ENCODE assay signal across 9 mouse cellular contexts in the genomic region with DNA sequence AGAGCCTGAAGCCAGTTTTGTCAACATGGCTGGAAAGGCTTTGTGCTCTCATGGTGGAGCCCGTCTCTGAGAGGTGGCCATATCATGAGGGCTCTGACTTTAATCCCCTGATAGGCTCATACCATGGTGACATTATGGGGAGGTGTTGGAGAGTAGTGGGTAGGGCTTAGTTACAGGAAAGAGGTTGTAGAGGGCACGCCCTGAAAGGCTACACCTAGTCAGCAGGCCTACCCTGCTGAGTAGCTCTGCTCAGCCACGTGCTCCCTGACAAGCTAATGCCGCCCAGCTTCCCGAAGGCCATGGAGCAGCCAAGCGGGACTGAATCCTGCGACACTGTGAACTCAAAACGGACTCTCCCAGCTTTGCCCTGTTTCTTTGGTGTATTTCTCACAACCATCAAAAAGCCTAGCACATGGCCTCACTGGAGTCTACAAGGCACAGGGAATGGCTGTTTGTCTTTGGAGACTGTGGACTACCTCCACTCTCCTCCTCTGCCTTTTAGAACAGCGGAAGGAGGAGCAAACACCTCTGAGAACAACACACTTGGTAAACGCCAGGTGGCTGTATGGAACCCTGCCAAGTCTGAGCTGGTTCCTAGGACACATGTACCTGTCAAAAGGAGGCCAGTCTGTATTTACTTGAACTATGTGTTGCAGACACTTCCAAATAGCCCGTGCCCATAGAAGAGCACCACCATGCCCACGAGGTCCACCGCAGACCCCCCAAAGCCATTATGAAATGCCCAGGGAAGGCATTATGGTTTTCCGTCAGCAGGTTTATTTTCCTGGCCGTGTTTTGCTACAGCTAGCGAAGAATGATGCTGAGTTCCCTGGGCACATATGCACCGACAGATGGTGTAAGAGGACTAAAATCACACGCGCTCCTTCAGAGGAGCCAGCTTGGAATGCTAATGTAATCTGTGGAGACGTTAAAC.
DNase-seq lines count a peak whose midpoint lies in the region; ATAC-seq and TF ChIP-seq lines count a peak whose summit lies in the region.
"Had no signal": no experiment of that assay in that cellular context is flagged by ENCODE, and none has a peak within 500 bp of the region (broad histone marks: within the 10 kb centered on the region; RNA-seq: fewer than 3 reads in every experiment).

No protein-coding gene starts in this region.

- H3K4me2 ChIP-seq in forebrain, embryonic 12.5 days = no peak overlapping the region

- TF ChIP-seq POLR2A in kidney, adult 2 months (IDR thresholded peaks at IDR 0.05; ENCODE audit: low read depth, low read length) = no peak

- ATAC-seq in forebrain, embryonic 12.5 days (ENCODE audit: low FRiP score) = 0 out of 2 replicates have a peak, but pooled peaks have one; percentile 20

- H3K27ac ChIP-seq in forebrain, embryonic 12.5 days = peak overlapping the region; percentile 60; the same call in 1 of the 2 replicates
- peak overlapping the region; percentile 63 for H3K27ac ChIP-seq in kidney, adult 2 months (ENCODE audit: insufficient read depth, low read depth, low read length)

- DNase-seq in heart, adult 11 months = peak; percentile 83
- no peak for DNase-seq in heart, postnatal 4 days
- DNase-seq in kidney, adult 2 months = peak; percentile 89
- peak; percentile 52 to 89 for DNase-seq in left cerebral cortex, adult 9 months (ENCODE audit: low spot score in 2 of 2)
- peak; percentile 87 for DNase-seq in right cerebral cortex, adult 18-20 months
- DNase-seq in thymus, postnatal 25 days = no peak
- no peak for DNase-seq in Muller cell, postnatal 12 days (ENCODE audit: inconsistent ontology term)

- no peak; the same call in 1 of the 2 replicates for TF ChIP-seq CTCF in kidney, adult 2 months (conservative IDR thresholded peaks at IDR 0.05; ENCODE audit: insufficient read depth, insufficient read length, low read depth, low read length)

- H3K4me3 ChIP-seq in forebrain, embryonic 12.5 days (replicated peaks) = no peak overlapping the region
- H3K4me3 ChIP-seq in kidney, adult 2 months (ENCODE audit: insufficient read depth, low read depth, low read length) = no peak overlapping the region
- H3K4me3 ChIP-seq: megakaryocyte, embryonic 14.5 days had no signal

- H3K9me3 ChIP-seq in forebrain, embryonic 12.5 days = peaks cover 4% of the 10 kb centered on the region; the same call in 1 of the 2 replicates

- H3K36me3 ChIP-seq in forebrain, embryonic 12.5 days (replicated peaks) = no peaks in the 10 kb centered on the region
- H3K36me3 ChIP-seq in kidney, adult 2 months (ENCODE audit: control insufficient read depth, insufficient read depth, low read length) = no peaks in the 10 kb centered on the region

- H3K9ac ChIP-seq in forebrain, embryonic 12.5 days = no peak overlapping the region

- WGBS in forebrain, embryonic 12.5 days = 66% methylated on average over 20 of the region's 20 CpGs
- 41% methylated on average over 20 of the region's 20 CpGs for WGBS in kidney, adult 2 months

- H3K4me1 ChIP-seq in forebrain, embryonic 12.5 days = peaks cover 23% of the 10 kb centered on the region
- H3K4me1 ChIP-seq in kidney, adult 2 months (ENCODE audit: control insufficient read depth, insufficient read depth, low read length) = peaks cover 11% of the 10 kb centered on the region; the same call in 1 of the 2 replicates
- H3K4me1 ChIP-seq: megakaryocyte, embryonic 14.5 days had no signal

- peaks cover 62% of the 10 kb centered on the region for H3K27me3 ChIP-seq in forebrain, embryonic 12.5 days
- no peaks in the 10 kb centered on the region for H3K27me3 ChIP-seq in kidney, adult 2 months (replicated peaks; ENCODE audit: control insufficient read depth, insufficient read depth, low read length)
- H3K27me3 ChIP-seq: megakaryocyte, embryonic 14.5 days had no signal

Comparison
In these comparisons a context has a peak if more than half of its experiments do, and no peak if none do; other contexts are left out.
1. DNase-seq: peak in heart, adult 11 months (single experiment), kidney, adult 2 months (single experiment), left cerebral cortex, adult 9 months (2 of 2) and right cerebral cortex, adult 18-20 months (single experiment); none in heart, postnatal 4 days (single experiment), thymus, postnatal 25 days (single experiment) and Muller cell, postnatal 12 days (single experiment).